Mouse (Mus musculus): ENCODE results near the gene Tns3.

- no peak for TF ChIP-seq CTCF (IDR thresholded peaks at IDR 0.05; ENCODE audit: low read depth, low read length)
- TF ChIP-seq GATA1 (IDR thresholded peaks at IDR 0.05; ENCODE audit: borderline replicate concordance, low read length), result no peak
- TF ChIP-seq POLR2AphosphoS5 (IDR thresholded peaks at IDR 0.05; ENCODE audit: insufficient replicate concordance, low read depth, low read length), result no peak
Measured at GRCm38 (mm10) chr11:8623852-8624178, 40.5 kb downstream of the Tns3 start.

All from G1E (cell line).